Mouse (Mus musculus): ENCODE results near the gene Tnfrsf8. TPM values are rescaled to one million over a fixed set of nuclear protein-coding genes. Genes with fewer than 3 reads are reported as not detected.
"Not testable (repeated sequence)": the region's sequence is repeated elsewhere in the genome, so short reads cannot be mapped to it uniquely, and the experiment has no call there.

Tnfrsf8 gene
- polyA plus RNA-seq, 1 experiment: 0.06 TPM

DNA sequence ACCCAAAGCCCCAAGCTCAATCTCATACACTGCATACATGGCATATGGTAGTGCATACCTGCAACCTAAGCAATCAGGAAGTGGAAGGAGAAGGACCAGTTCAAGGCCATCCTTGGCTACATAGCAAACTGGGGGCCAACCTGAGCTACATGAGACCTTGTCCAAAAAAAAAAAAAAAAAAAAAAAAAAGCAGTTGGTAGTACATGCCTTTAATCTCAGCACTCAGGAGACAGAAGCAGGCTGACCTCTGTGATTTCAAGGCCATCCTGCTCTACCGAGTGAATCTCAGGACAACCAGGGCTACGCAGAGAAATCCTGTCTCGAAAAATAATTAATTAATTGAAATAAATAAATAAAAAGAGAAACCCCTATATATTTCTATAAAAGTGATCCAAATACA is 1.7 kb downstream of the Tnfrsf8 start:
- Histone ChIP-seq H3K9me3 (no peaks in the 10 kb centered on the region), H3K4me3 (replicated peaks) (no peak overlapping the region), H3K27me3 (replicated peaks) (peaks cover 44% of the 10 kb centered on the region), H3K4me1 (peaks cover 3% of the 10 kb centered on the region; the same call in 1 of the 2 replicates), H3K36me3 (replicated peaks; ENCODE audit: low read length) (no peaks in the 10 kb centered on the region)
- TF ChIP-seq GATA1 (IDR thresholded peaks at IDR 0.05; ENCODE audit: borderline replicate concordance, low read length): no peak
- TF ChIP-seq FLI1 (IDR thresholded peaks at IDR 0.05; ENCODE audit: low read length): no peak

DNA sequence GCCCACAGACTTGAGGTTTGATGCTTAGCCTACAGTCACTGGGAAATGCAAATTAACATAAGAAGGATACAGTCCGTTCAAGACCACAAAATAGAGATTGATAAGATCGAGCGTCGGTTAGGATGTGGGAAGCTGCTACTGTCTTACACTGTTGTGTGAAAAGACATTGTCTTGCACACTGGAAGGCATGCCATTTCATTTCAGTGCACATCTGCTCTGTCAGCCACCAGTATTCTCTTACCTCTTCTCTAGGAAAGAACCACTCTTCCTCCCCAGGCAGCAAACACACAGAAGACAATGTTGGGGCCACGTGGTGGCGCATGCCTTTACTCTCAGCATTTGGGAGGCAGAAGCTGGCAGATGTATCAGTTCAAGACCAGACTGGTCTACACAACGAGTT is 2.4 kb downstream of the Tnfrsf8 start:
- Histone ChIP-seq H3K36me3 (replicated peaks; ENCODE audit: low read length) (no peaks in the 10 kb centered on the region), H3K9me3 (no peaks in the 10 kb centered on the region), H3K4me3 (replicated peaks) (no peak overlapping the region), H3K27me3 (replicated peaks) (peaks cover 42% of the 10 kb centered on the region), H3K4me1 (peaks cover 3% of the 10 kb centered on the region; the same call in 1 of the 2 replicates)
- no peak for TF ChIP-seq GATA1 (IDR thresholded peaks at IDR 0.05; ENCODE audit: borderline replicate concordance, low read length)
- TF ChIP-seq FLI1 (IDR thresholded peaks at IDR 0.05; ENCODE audit: low read length): no peak

DNA sequence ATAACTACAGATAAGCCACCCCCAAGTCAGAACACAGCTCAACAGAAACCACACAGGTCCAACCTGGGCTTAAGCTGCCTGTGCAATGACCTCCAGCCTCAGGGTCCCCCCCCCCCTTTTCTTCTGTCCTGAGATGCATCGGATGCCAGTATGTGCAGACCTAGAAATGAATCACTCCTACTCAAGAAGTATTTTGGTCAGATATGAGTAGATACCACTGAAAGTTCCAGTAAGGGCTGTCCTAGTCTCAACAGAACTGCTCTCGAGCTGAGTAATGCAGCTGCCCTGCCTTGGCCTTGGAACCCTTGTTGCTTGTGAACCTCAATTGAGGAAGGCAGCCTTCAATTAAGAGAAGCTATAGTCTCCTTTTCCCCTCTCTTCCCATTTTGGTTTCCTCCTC is 4.1 kb downstream of the Tnfrsf8 start:
- H3K4me3 ChIP-seq (replicated peaks): no peak overlapping the region
- H3K27me3 ChIP-seq (replicated peaks): peaks cover 38% of the 10 kb centered on the region
- H3K36me3 ChIP-seq (replicated peaks; ENCODE audit: low read length): no peaks in the 10 kb centered on the region
- peaks cover 3% of the 10 kb centered on the region; the same call in 1 of the 2 replicates for H3K4me1 ChIP-seq
- no peaks in the 10 kb centered on the region for H3K9me3 ChIP-seq
- TF ChIP-seq FLI1 (IDR thresholded peaks at IDR 0.05; ENCODE audit: low read length): no peak
- no peak for TF ChIP-seq GATA1 (IDR thresholded peaks at IDR 0.05; ENCODE audit: borderline replicate concordance, low read length)

DNA sequence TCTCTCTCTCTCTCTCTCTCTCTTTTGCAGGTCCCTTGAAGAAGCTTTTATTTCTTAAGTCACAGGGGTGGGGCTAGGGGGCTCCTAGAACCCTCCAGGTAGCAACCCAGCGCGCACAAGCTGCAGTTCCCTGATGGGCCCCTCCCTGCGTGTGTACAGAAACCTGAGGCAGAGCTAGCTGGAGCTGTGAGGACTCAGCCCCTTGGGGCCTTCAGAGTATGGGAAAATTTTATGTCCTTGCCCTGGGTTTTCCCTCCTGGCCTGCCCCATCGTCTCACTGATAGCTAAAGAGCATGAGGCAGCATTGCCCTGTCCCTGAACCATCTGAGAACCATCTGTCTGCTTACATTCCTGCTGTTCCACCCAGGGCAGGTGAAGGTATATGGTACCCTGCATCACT is 8.5 kb downstream of the Tnfrsf8 start:
- no peak for TF ChIP-seq GATA1 (IDR thresholded peaks at IDR 0.05; ENCODE audit: borderline replicate concordance, low read length)
- TF ChIP-seq FLI1 (IDR thresholded peaks at IDR 0.05; ENCODE audit: low read length): no peak
- H3K9me3 ChIP-seq: no peaks in the 10 kb centered on the region
- H3K27me3 ChIP-seq (replicated peaks): peaks cover 40% of the 10 kb centered on the region
- no peak overlapping the region for H3K4me3 ChIP-seq (replicated peaks)
- H3K4me1 ChIP-seq: no peaks in the 10 kb centered on the region
- no peaks in the 10 kb centered on the region for H3K36me3 ChIP-seq (replicated peaks; ENCODE audit: low read length)

DNA sequence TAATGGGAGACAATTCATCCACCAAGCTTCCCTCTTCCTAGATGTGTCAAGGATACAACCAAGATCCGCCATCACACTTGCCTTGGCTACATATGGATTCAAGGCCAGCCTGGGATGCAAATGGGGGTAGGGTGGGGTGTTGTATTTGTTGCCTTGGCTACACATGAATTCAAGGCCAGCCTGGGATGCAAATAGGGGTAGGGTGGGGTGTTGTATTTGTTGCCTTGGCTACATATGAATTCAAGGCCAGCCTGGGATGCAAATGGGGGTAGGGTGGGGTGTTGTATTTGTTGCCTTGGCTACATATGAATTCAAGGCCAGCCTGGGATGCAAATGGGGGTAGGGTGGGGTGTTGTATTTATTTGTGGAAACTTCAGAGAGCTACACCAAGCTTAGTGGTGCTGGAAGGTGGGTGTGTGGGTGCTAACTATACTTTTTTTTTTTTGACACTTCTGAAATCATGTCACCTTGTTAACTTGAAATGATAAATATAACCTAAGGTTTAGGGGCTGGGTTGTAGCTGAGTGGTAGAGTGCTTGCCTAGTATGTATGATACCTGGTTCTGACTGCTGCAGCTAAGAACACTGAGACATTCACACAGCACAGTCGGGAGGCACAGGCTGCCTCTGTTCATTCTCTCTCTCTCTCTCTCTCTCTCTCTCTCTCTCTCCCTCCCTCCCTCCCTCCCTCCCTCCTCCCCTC is 9.2 kb downstream of the Tnfrsf8 start:
- H3K27me3 ChIP-seq (replicated peaks): peaks cover 44% of the 10 kb centered on the region
- H3K4me3 ChIP-seq (replicated peaks); H3K36me3 ChIP-seq (replicated peaks; ENCODE audit: low read length); H3K9me3 ChIP-seq; H3K4me1 ChIP-seq: not testable (repeated sequence)

DNA sequence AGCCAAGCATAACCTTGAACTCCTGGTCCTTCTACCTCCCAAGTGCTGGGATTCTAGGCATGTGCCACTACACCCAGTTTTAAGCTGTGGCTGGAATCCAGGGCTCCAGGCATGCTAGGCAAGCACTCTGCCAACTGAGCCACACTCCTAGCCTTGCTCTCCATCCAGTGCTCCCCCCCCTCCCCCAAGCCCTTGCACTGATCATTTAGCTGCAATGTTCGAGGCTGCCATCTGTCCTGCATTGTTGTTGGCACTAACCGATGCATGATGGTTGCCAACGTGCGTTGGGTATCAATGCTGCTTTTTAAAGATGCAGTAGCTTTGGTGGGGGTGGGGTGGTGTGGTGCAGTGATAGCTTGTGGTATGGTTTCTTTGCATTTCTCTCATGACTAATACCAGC is 10.9 kb downstream of the Tnfrsf8 start:
- Histone ChIP-seq H3K4me3 (replicated peaks) (no peak overlapping the region), H3K36me3 (replicated peaks; ENCODE audit: low read length) (no peaks in the 10 kb centered on the region), H3K9me3 (no peaks in the 10 kb centered on the region), H3K4me1 (peaks cover 10% of the 10 kb centered on the region), H3K27me3 (replicated peaks) (peaks cover 49% of the 10 kb centered on the region)
- TF ChIP-seq GATA1 (IDR thresholded peaks at IDR 0.05; ENCODE audit: borderline replicate concordance, low read length) (no peak), FLI1 (IDR thresholded peaks at IDR 0.05; ENCODE audit: low read length) (no peak)

DNA sequence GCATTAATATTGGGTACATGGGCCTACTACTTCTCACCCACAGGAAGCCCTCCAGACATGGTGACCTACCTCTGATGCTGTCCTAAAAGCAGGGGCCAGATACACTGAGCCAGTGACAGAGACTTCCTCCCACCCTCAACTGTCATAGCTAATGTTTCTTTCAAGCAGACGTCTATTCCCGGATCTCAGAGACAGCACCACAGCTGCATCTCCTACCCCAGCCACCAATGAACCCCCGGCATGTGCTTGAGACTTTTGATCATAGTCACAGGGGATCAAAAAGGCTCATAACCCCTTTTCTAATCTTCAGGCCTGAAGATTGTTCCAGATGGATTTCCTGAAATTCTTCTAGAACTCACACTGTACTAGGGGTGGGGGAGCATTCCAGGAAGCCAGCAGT is 12.9 kb downstream of the Tnfrsf8 start:
- Histone ChIP-seq H3K36me3 (replicated peaks; ENCODE audit: low read length) (no peaks in the 10 kb centered on the region), H3K4me1 (peaks cover 10% of the 10 kb centered on the region), H3K27me3 (replicated peaks) (peaks cover 63% of the 10 kb centered on the region), H3K9me3 (no peaks in the 10 kb centered on the region), H3K4me3 (replicated peaks) (no peak overlapping the region)
- no peak for TF ChIP-seq GATA1 (IDR thresholded peaks at IDR 0.05; ENCODE audit: borderline replicate concordance, low read length)
- TF ChIP-seq FLI1 (IDR thresholded peaks at IDR 0.05; ENCODE audit: low read length): no peak

DNA sequence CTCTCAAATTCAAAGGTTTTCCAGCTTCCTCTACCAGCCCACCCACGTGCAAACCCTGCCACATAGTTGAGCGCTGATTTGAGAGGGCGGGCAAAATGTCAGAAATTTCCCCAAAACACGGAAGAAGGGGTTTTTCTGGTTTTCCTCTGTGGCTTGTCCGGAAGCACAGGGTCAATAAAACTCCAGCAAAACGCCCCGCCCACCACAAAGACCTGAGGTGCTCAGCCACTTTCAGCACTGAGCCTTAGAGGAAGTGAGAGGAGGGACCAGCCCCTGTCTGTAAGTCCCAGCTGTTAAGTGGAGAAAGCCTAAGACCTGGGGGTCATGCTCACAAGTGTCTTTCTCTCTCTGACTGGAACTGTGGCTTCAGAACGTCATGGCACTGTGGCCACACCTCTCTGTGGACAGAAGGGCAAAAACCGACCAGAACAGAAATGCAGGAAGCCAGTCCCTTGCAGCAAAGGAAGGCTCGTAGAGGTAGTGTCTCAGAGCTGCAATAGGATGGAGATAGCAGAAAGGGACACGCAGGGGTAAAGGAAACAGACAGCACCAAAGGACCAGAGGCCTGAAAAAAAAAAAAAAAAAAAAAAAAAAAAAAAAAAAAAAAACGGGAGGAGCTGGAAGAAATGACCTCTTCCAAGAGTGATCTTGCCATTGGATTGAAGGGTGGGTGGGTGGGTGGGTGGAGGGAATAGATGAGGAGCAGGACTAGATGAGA is 14.6 kb downstream of the Tnfrsf8 start:
- peaks cover 10% of the 10 kb centered on the region for H3K4me1 ChIP-seq
- H3K4me3 ChIP-seq (replicated peaks): peak overlapping the region; percentile 18
- TF ChIP-seq GATA1 (IDR thresholded peaks at IDR 0.05; ENCODE audit: borderline replicate concordance, low read length): no peak
- TF ChIP-seq FLI1 (IDR thresholded peaks at IDR 0.05; ENCODE audit: low read length): no peak
- H3K27me3 ChIP-seq (replicated peaks): peaks cover 63% of the 10 kb centered on the region
- H3K9me3 ChIP-seq: no peaks in the 10 kb centered on the region
- no peaks in the 10 kb centered on the region for H3K36me3 ChIP-seq (replicated peaks; ENCODE audit: low read length)

DNA sequence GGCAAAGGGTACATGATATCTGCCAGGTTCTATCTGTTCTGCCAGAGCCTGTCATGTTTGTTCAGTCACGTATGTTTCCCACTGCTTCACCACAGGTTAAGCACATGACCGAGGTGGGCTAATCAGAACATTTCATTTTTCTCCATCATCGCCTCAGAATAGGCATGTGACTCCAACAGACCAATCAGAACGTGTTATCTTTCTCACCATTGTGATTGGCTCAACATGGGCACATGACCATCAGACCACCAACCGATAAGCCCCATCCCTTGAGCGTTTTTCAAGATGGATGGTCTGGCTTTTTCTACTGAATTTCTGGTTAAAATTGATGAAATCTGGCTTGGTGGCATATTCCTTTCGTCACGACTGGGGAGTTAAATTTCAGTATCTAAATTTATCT is 15.6 kb downstream of the Tnfrsf8 start:
- Histone ChIP-seq H3K36me3 (replicated peaks; ENCODE audit: low read length) (no peaks in the 10 kb centered on the region), H3K4me3 (replicated peaks) (no peak overlapping the region), H3K27me3 (replicated peaks) (peaks cover 57% of the 10 kb centered on the region), H3K4me1 (peaks cover 13% of the 10 kb centered on the region), H3K9me3 (no peaks in the 10 kb centered on the region)
- TF ChIP-seq GATA1 (IDR thresholded peaks at IDR 0.05; ENCODE audit: borderline replicate concordance, low read length): no peak
- no peak for TF ChIP-seq FLI1 (IDR thresholded peaks at IDR 0.05; ENCODE audit: low read length)

DNA sequence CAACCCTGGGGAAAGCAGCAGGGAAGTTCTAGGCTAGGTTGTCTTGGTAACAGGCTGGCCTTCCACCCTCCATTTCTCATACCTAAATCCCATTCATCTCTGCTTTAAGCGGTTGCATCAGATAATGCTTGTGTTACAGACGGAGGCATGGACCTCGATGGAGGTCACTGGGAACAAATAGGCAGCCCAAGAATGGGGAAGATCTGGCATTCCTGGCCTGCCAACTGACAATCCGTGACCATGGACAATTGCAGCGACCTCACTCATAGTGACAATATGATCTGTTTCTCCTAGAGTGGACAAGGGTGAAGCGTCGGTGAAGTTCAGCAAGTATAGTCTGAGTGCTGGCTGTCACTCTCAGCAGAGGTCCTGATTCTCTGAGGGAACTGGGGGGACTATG is 16.1 kb downstream of the Tnfrsf8 start:
- no peaks in the 10 kb centered on the region for H3K36me3 ChIP-seq (replicated peaks; ENCODE audit: low read length)
- no peaks in the 10 kb centered on the region for H3K9me3 ChIP-seq
- H3K27me3 ChIP-seq (replicated peaks): peaks cover 54% of the 10 kb centered on the region
- TF ChIP-seq GATA1 (IDR thresholded peaks at IDR 0.05; ENCODE audit: borderline replicate concordance, low read length) (no peak), FLI1 (IDR thresholded peaks at IDR 0.05; ENCODE audit: low read length) (no peak)
- no peak overlapping the region for H3K4me3 ChIP-seq (replicated peaks)
- peaks cover 16% of the 10 kb centered on the region for H3K4me1 ChIP-seq

Data from megakaryocyte, embryonic 14.5 days (primary cell).